Mouse (Mus musculus): ENCODE measurements around the gene Ccdc144b. TPM values are rescaled to one million over a fixed set of nuclear protein-coding genes. Genes with fewer than 3 reads are reported as not detected.

The Ccdc144b gene
- polyA plus RNA-seq, 1 experiment, result not detected

GRCm38 (mm10) chr3:35963921-35964320 lies 89.4 kb downstream of the Ccdc144b start:
- Histone ChIP-seq H3K4me3 (ENCODE audit: insufficient read depth, poor library complexity, severe bottlenecking) (no peak overlapping the region), H3K36me3 (ENCODE audit: control insufficient read depth, insufficient read depth) (peaks cover 8% of the 10 kb centered on the region), H3K79me2 (ENCODE audit: control insufficient read depth, insufficient read depth) (no peaks in the 10 kb centered on the region), H3K27me3 (ENCODE audit: control insufficient read depth, insufficient read depth, insufficient read length) (no peaks in the 10 kb centered on the region), H3ac (ENCODE audit: control insufficient read depth, insufficient read length, low read depth) (no peak overlapping the region), H3K79me3 (ENCODE audit: low read depth) (no peaks in the 10 kb centered on the region)
- TF ChIP-seq MYOG (IDR thresholded peaks at IDR 0.05; ENCODE audit: control insufficient read depth, extremely low read depth, insufficient read length), result no peak
- TF ChIP-seq MYOD1 (IDR thresholded peaks at IDR 0.05; ENCODE audit: control insufficient read depth, insufficient read length, low read depth), result no peak
- TF ChIP-seq CEBPB (IDR thresholded peaks at IDR 0.05; ENCODE audit: low read depth), result no peak
- no peak for TF ChIP-seq USF1 (IDR thresholded peaks at IDR 0.05; ENCODE audit: low read depth)
- TF ChIP-seq FOSL1 (IDR thresholded peaks at IDR 0.05; ENCODE audit: insufficient read depth, low read length, poor library complexity, severe bottlenecking), result no peak
- TF ChIP-seq CTCF (IDR thresholded peaks at IDR 0.05; ENCODE audit: control insufficient read depth, insufficient read depth, insufficient read length), result no peak
- no peak for TF ChIP-seq MAX (IDR thresholded peaks at IDR 0.05)

- Histone ChIP-seq H3ac (ENCODE audit: control insufficient read depth, insufficient read length, low read depth) (no peak overlapping the region), H3K36me3 (ENCODE audit: control insufficient read depth, insufficient read depth) (peaks cover 8% of the 10 kb centered on the region), H3K79me3 (ENCODE audit: low read depth) (no peaks in the 10 kb centered on the region), H3K4me3 (ENCODE audit: insufficient read depth, poor library complexity, severe bottlenecking) (no peak overlapping the region), H3K27me3 (ENCODE audit: control insufficient read depth, insufficient read depth, insufficient read length) (no peaks in the 10 kb centered on the region), H3K79me2 (ENCODE audit: control insufficient read depth, insufficient read depth) (no peaks in the 10 kb centered on the region)
- TF ChIP-seq CEBPB (IDR thresholded peaks at IDR 0.05; ENCODE audit: low read depth) (no peak), MAX (IDR thresholded peaks at IDR 0.05) (no peak), MYOG (IDR thresholded peaks at IDR 0.05; ENCODE audit: control insufficient read depth, extremely low read depth, insufficient read length) (no peak), MYOD1 (IDR thresholded peaks at IDR 0.05; ENCODE audit: control insufficient read depth, insufficient read length, low read depth) (no peak), FOSL1 (IDR thresholded peaks at IDR 0.05; ENCODE audit: insufficient read depth, low read length, poor library complexity, severe bottlenecking) (no peak), CTCF (IDR thresholded peaks at IDR 0.05; ENCODE audit: control insufficient read depth, insufficient read depth, insufficient read length) (no peak), USF1 (IDR thresholded peaks at IDR 0.05; ENCODE audit: low read depth) (no peak)
Observed at GRCm38 (mm10) chr3:35963401-35963800, 89.9 kb downstream of the Ccdc144b start.

GRCm38 (mm10) chr3:35962967-35963366 lies 90.4 kb downstream of the Ccdc144b start:
- no peak for TF ChIP-seq FOSL1 (IDR thresholded peaks at IDR 0.05; ENCODE audit: insufficient read depth, low read length, poor library complexity, severe bottlenecking)
- TF ChIP-seq CTCF (IDR thresholded peaks at IDR 0.05; ENCODE audit: control insufficient read depth, insufficient read depth, insufficient read length), result no peak
- no peak for TF ChIP-seq USF1 (IDR thresholded peaks at IDR 0.05; ENCODE audit: low read depth)
- no peak for TF ChIP-seq MYOD1 (IDR thresholded peaks at IDR 0.05; ENCODE audit: control insufficient read depth, insufficient read length, low read depth)
- TF ChIP-seq CEBPB (IDR thresholded peaks at IDR 0.05; ENCODE audit: low read depth), result no peak
- no peak for TF ChIP-seq MAX (IDR thresholded peaks at IDR 0.05)
- no peak for TF ChIP-seq MYOG (IDR thresholded peaks at IDR 0.05; ENCODE audit: control insufficient read depth, extremely low read depth, insufficient read length)
- H3K27me3 ChIP-seq (ENCODE audit: control insufficient read depth, insufficient read depth, insufficient read length), result no peaks in the 10 kb centered on the region

More at GRCm38 (mm10) chr3:35962967-35963366, 90.4 kb downstream of the Ccdc144b start:
- H3K4me3 ChIP-seq (ENCODE audit: insufficient read depth, poor library complexity, severe bottlenecking), result no peak overlapping the region
- H3K79me3 ChIP-seq (ENCODE audit: low read depth), result no peaks in the 10 kb centered on the region
- peaks cover 8% of the 10 kb centered on the region for H3K36me3 ChIP-seq (ENCODE audit: control insufficient read depth, insufficient read depth)
- no peaks in the 10 kb centered on the region for H3K79me2 ChIP-seq (ENCODE audit: control insufficient read depth, insufficient read depth)
- no peak overlapping the region for H3ac ChIP-seq (ENCODE audit: control insufficient read depth, insufficient read length, low read depth)

Other genes with a start within 250 kb of the Ccdc144b start
- gene Dcun1d1, start 116.1 kb downstream of the Ccdc144b start, polyA plus RNA-seq (2012; fragmentation: generic; extraction: Trizol), result 13.2 TPM
- gene Mccc1, start 52.9 kb downstream of the Ccdc144b start, polyA plus RNA-seq (2012; fragmentation: generic; extraction: Trizol), result 8.1 TPM
- 20.7 TPM for gene Acad9, start 12.4 kb upstream of the Ccdc144b start, polyA plus RNA-seq (2012; fragmentation: generic; extraction: Trizol)
- 1.0 TPM for gene D3Ertd254e, start 97.5 kb upstream of the Ccdc144b start, polyA plus RNA-seq (2012; fragmentation: generic; extraction: Trizol)
- not detected for gene Qrfpr, start 168.8 kb upstream of the Ccdc144b start, polyA plus RNA-seq (2012; fragmentation: generic; extraction: Trizol)